Mouse (Mus musculus): Measurements from ENCODE around the gene Pla2g7. TPM values are rescaled to one million over a fixed set of nuclear protein-coding genes. Genes with fewer than 3 reads are reported as not detected.

The Pla2g7 gene
- polyA plus RNA-seq, 1 experiment from 2014 or later: 20.5 TPM

- H3K9me3 ChIP-seq (ENCODE audit: control insufficient read depth, low read length): no peaks in the 10 kb centered on the region
- WGBS: 4% methylated on average over 79 of the region's 83 CpGs
- H3K27me3 ChIP-seq (ENCODE audit: control insufficient read depth, insufficient read depth, low read length): peaks cover 43% of the 10 kb centered on the region
Measured at GRCm38 (mm10) chr17:43629496-43630426, 61.9 kb downstream of the Pla2g7 start, which contains the start of gene Tdrd6. Gene Tdrd6, minus strand, starts transcription at chr17:43630299.

GRCm38 (mm10) chr17:43630427-43630760, 62.5 kb downstream of the Pla2g7 start:
- 51% methylated on average over 13 of the region's 13 CpGs for WGBS

More at GRCm38 (mm10) chr17:43629496-43630426, 61.9 kb downstream of the Pla2g7 start, which contains the start of gene Tdrd6:
- H3K36me3 ChIP-seq (ENCODE audit: control insufficient read depth, insufficient read depth, low read length): no peaks in the 10 kb centered on the region
- no peak for ATAC-seq (ENCODE audit: insufficient number of reproducible peaks, insufficient read depth, low FRiP score, low read depth)
- peaks cover 5 to 13% of the 10 kb centered on the region in 2 experiments; a peak in 3 of 4 replicates for H3K4me1 ChIP-seq (ENCODE audit: control insufficient read depth in 2 of 2, insufficient read depth in 2 of 2, low read length in 2 of 2)
- H3K27ac ChIP-seq (replicated peaks in 1 of 2; ENCODE audit: control insufficient read depth in 1 of 2, insufficient read depth in 1 of 2, low read depth in 2 of 2, low read length in 2 of 2): no peak within 1 kb of the TSS
- H3K4me3 ChIP-seq (ENCODE audit: control insufficient read depth in 1 of 2, insufficient read depth in 1 of 2, low read depth in 1 of 2, low read length in 2 of 2): peak within 1 kb of the TSS; percentile 17 to 41
- H3K4me2 ChIP-seq (ENCODE audit: low read length): peak within 1 kb of the TSS; percentile 83
- peak within 1 kb of the TSS; percentile 58 for H3K9ac ChIP-seq (ENCODE audit: low read length)

GRCm38 (mm10) chr17:43637146-43637545, 69.2 kb downstream of the Pla2g7 start:
- H3K4me3 ChIP-seq (ENCODE audit: control insufficient read depth in 1 of 2, insufficient read depth in 1 of 2, low read depth in 1 of 2, low read length in 2 of 2): no peak overlapping the region
- H3K4me2 ChIP-seq (ENCODE audit: low read length): no peak overlapping the region
- WGBS: 87% methylated on average over 4 of the region's 4 CpGs
- no peaks in the 10 kb centered on the region for H3K36me3 ChIP-seq (ENCODE audit: control insufficient read depth, insufficient read depth, low read length)
- H3K9ac ChIP-seq (ENCODE audit: low read length): no peak overlapping the region
- H3K4me1 ChIP-seq (ENCODE audit: control insufficient read depth in 2 of 2, insufficient read depth in 2 of 2, low read length in 2 of 2): no peaks in the 10 kb centered on the region
- ATAC-seq (ENCODE audit: insufficient number of reproducible peaks, insufficient read depth, low FRiP score, low read depth): no peak
- H3K9me3 ChIP-seq (ENCODE audit: control insufficient read depth, low read length): peaks cover 2% of the 10 kb centered on the region; the same call in 1 of the 2 replicates
- no peak overlapping the region for H3K27ac ChIP-seq (replicated peaks in 1 of 2; ENCODE audit: control insufficient read depth in 1 of 2, insufficient read depth in 1 of 2, low read depth in 2 of 2, low read length in 2 of 2)
- peaks cover 6% of the 10 kb centered on the region; the same call in 1 of the 2 replicates for H3K27me3 ChIP-seq (ENCODE audit: control insufficient read depth, insufficient read depth, low read length)

More at GRCm38 (mm10) chr17:43630427-43630760, 62.5 kb downstream of the Pla2g7 start:
- H3K27me3 ChIP-seq (ENCODE audit: control insufficient read depth, insufficient read depth, low read length): peaks cover 43% of the 10 kb centered on the region
- H3K36me3 ChIP-seq (ENCODE audit: control insufficient read depth, insufficient read depth, low read length): no peaks in the 10 kb centered on the region
- peaks cover 5 to 13% of the 10 kb centered on the region in 2 experiments; a peak in 3 of 4 replicates for H3K4me1 ChIP-seq (ENCODE audit: control insufficient read depth in 2 of 2, insufficient read depth in 2 of 2, low read length in 2 of 2)
- ATAC-seq (ENCODE audit: insufficient number of reproducible peaks, insufficient read depth, low FRiP score, low read depth): no peak
- no peak overlapping the region for H3K9ac ChIP-seq (ENCODE audit: low read length)
- no peaks in the 10 kb centered on the region for H3K9me3 ChIP-seq (ENCODE audit: control insufficient read depth, low read length)
- peak overlapping the region; percentile 17 to 41; a peak in 3 of 4 replicates for H3K4me3 ChIP-seq (ENCODE audit: control insufficient read depth in 1 of 2, insufficient read depth in 1 of 2, low read depth in 1 of 2, low read length in 2 of 2)
- H3K4me2 ChIP-seq (ENCODE audit: low read length): peak overlapping the region; percentile 83
- H3K27ac ChIP-seq (replicated peaks in 1 of 2; ENCODE audit: control insufficient read depth in 1 of 2, insufficient read depth in 1 of 2, low read depth in 2 of 2, low read length in 2 of 2): no peak overlapping the region

GRCm38 (mm10) chr17:43640825-43641224, 72.9 kb downstream of the Pla2g7 start:
- H3K27ac ChIP-seq (replicated peaks in 1 of 2; ENCODE audit: control insufficient read depth in 1 of 2, insufficient read depth in 1 of 2, low read depth in 2 of 2, low read length in 2 of 2): no peak overlapping the region
- no peak overlapping the region for H3K4me3 ChIP-seq (ENCODE audit: control insufficient read depth in 1 of 2, insufficient read depth in 1 of 2, low read depth in 1 of 2, low read length in 2 of 2)
- peaks cover 2% of the 10 kb centered on the region; the same call in 1 of the 2 replicates for H3K9me3 ChIP-seq (ENCODE audit: control insufficient read depth, low read length)
- peaks cover 11% of the 10 kb centered on the region for H3K36me3 ChIP-seq (ENCODE audit: control insufficient read depth, insufficient read depth, low read length)
- WGBS: 79% methylated on average over 1 of the region's 1 CpGs
- ATAC-seq (ENCODE audit: insufficient number of reproducible peaks, insufficient read depth, low FRiP score, low read depth): no peak
- H3K9ac ChIP-seq (ENCODE audit: low read length): no peak overlapping the region
- H3K27me3 ChIP-seq (ENCODE audit: control insufficient read depth, insufficient read depth, low read length): no peaks in the 10 kb centered on the region
- peaks cover 5 to 12% of the 10 kb centered on the region in 2 experiments for H3K4me1 ChIP-seq (ENCODE audit: control insufficient read depth in 2 of 2, insufficient read depth in 2 of 2, low read length in 2 of 2)
- no peak overlapping the region for H3K4me2 ChIP-seq (ENCODE audit: low read length)

GRCm38 (mm10) chr17:43643191-43643590, 75.3 kb downstream of the Pla2g7 start:
- WGBS: 57% methylated on average over 7 of the region's 7 CpGs
- H3K4me1 ChIP-seq (ENCODE audit: control insufficient read depth in 2 of 2, insufficient read depth in 2 of 2, low read length in 2 of 2): peaks cover 12 to 22% of the 10 kb centered on the region in 2 experiments
- H3K27me3 ChIP-seq (ENCODE audit: control insufficient read depth, insufficient read depth, low read length): no peaks in the 10 kb centered on the region
- no peak for ATAC-seq (ENCODE audit: insufficient number of reproducible peaks, insufficient read depth, low FRiP score, low read depth)
- no peak overlapping the region for H3K27ac ChIP-seq (replicated peaks in 1 of 2; ENCODE audit: control insufficient read depth in 1 of 2, insufficient read depth in 1 of 2, low read depth in 2 of 2, low read length in 2 of 2)
- peaks cover 2% of the 10 kb centered on the region; the same call in 1 of the 2 replicates for H3K9me3 ChIP-seq (ENCODE audit: control insufficient read depth, low read length)
- no peak overlapping the region for H3K4me2 ChIP-seq (ENCODE audit: low read length)
- peaks cover 14% of the 10 kb centered on the region for H3K36me3 ChIP-seq (ENCODE audit: control insufficient read depth, insufficient read depth, low read length)
- no peak overlapping the region for H3K9ac ChIP-seq (ENCODE audit: low read length)
- no peak overlapping the region for H3K4me3 ChIP-seq (ENCODE audit: control insufficient read depth in 1 of 2, insufficient read depth in 1 of 2, low read depth in 1 of 2, low read length in 2 of 2)

GRCm38 (mm10) chr17:43644375-43644774, 76.5 kb downstream of the Pla2g7 start:
- Histone ChIP-seq H3K36me3 (ENCODE audit: control insufficient read depth, insufficient read depth, low read length) (peaks cover 19% of the 10 kb centered on the region), H3K4me2 (ENCODE audit: low read length) (0 out of 2 replicates have a peak overlapping the region, but pooled peaks have one; percentile 1), H3K4me3 (ENCODE audit: control insufficient read depth in 1 of 2, insufficient read depth in 1 of 2, low read depth in 1 of 2, low read length in 2 of 2) (no peak overlapping the region), H3K4me1 (ENCODE audit: control insufficient read depth in 2 of 2, insufficient read depth in 2 of 2, low read length in 2 of 2) (peaks cover 12 to 22% of the 10 kb centered on the region in 2 experiments), H3K9me3 (ENCODE audit: control insufficient read depth, low read length) (peaks cover 2% of the 10 kb centered on the region; the same call in 1 of the 2 replicates), H3K27me3 (ENCODE audit: control insufficient read depth, insufficient read depth, low read length) (no peaks in the 10 kb centered on the region), H3K9ac (ENCODE audit: low read length) (no peak overlapping the region), H3K27ac (replicated peaks in 1 of 2; ENCODE audit: control insufficient read depth in 1 of 2, insufficient read depth in 1 of 2, low read depth in 2 of 2, low read length in 2 of 2) (peak overlapping the region; percentile 26 to 57; a peak in 1 of 4 replicates)
- 8% methylated on average over 7 of the region's 7 CpGs for WGBS
- peak; percentile 64; the same call in 1 of the 2 replicates for ATAC-seq (ENCODE audit: insufficient number of reproducible peaks, insufficient read depth, low FRiP score, low read depth)

- H3K27me3 ChIP-seq (ENCODE audit: control insufficient read depth, insufficient read depth, low read length): no peaks in the 10 kb centered on the region
- H3K4me3 ChIP-seq (ENCODE audit: control insufficient read depth in 1 of 2, insufficient read depth in 1 of 2, low read depth in 1 of 2, low read length in 2 of 2): no peak overlapping the region
- WGBS: 85% methylated on average over 3 of the region's 3 CpGs
- H3K9me3 ChIP-seq (ENCODE audit: control insufficient read depth, low read length): peaks cover 2% of the 10 kb centered on the region; the same call in 1 of the 2 replicates
- no peak overlapping the region for H3K4me2 ChIP-seq (ENCODE audit: low read length)
- ATAC-seq (ENCODE audit: insufficient number of reproducible peaks, insufficient read depth, low FRiP score, low read depth): no peak
- peak overlapping the region in 1 of 2 experiments; percentile 57; a peak in 1 of 4 replicates for H3K27ac ChIP-seq (replicated peaks in 1 of 2; ENCODE audit: control insufficient read depth in 1 of 2, insufficient read depth in 1 of 2, low read depth in 2 of 2, low read length in 2 of 2)
- no peak overlapping the region for H3K9ac ChIP-seq (ENCODE audit: low read length)
- peaks cover 19% of the 10 kb centered on the region for H3K36me3 ChIP-seq (ENCODE audit: control insufficient read depth, insufficient read depth, low read length)
- H3K4me1 ChIP-seq (ENCODE audit: control insufficient read depth in 2 of 2, insufficient read depth in 2 of 2, low read length in 2 of 2): peaks cover 12 to 22% of the 10 kb centered on the region in 2 experiments
Measured at GRCm38 (mm10) chr17:43645136-43645535, 77.2 kb downstream of the Pla2g7 start.

All from heart, embryonic 14.5 days (tissue).